Mouse (Mus musculus): ENCODE measurements around the gene Pappa2. TPM values are rescaled to one million over a fixed set of nuclear protein-coding genes. Genes with fewer than 3 reads are reported as not detected.

Pappa2 gene
- polyA plus RNA-seq, 1 experiment from 2014 or later = 0.14 TPM

- no peaks in the 10 kb centered on the region for H3K4me1 ChIP-seq (ENCODE audit: control insufficient read depth, insufficient read depth, low read length)
- 68% methylated on average over 1 of the region's 1 CpGs for WGBS (ENCODE audit: insufficient replicate concordance)
- no peak for ATAC-seq (replicated peaks; ENCODE audit: insufficient number of reproducible peaks, low FRiP score, low TSS enrichment)
- no peak overlapping the region for H3K27ac ChIP-seq (ENCODE audit: low read depth, low read length)
- H3K9ac ChIP-seq (ENCODE audit: low read depth, low read length) = no peak overlapping the region
- no peaks in the 10 kb centered on the region for H3K27me3 ChIP-seq (ENCODE audit: control insufficient read depth, insufficient read depth, low read length)
- H3K4me3 ChIP-seq (ENCODE audit: low read depth, low read length) = no peak overlapping the region
- H3K4me2 ChIP-seq = no peak overlapping the region
- no peaks in the 10 kb centered on the region for H3K9me3 ChIP-seq (replicated peaks; ENCODE audit: control insufficient read depth, low read length)
- no peaks in the 10 kb centered on the region for H3K36me3 ChIP-seq (ENCODE audit: control insufficient read depth, insufficient read depth, low read length)
Measured at GRCm38 (mm10) chr1:158687726-158688125, 292.6 kb downstream of the Pappa2 start.

GRCm38 (mm10) chr1:158669971-158670592 is 310.2 kb downstream of the Pappa2 start:
- no peak for ATAC-seq (replicated peaks; ENCODE audit: insufficient number of reproducible peaks, low FRiP score, low TSS enrichment)

GRCm38 (mm10) chr1:158666001-158666400 is 314.3 kb downstream of the Pappa2 start:
- H3K4me3 ChIP-seq (ENCODE audit: low read depth, low read length) = no peak overlapping the region
- no peak overlapping the region for H3K4me2 ChIP-seq
- H3K27ac ChIP-seq (ENCODE audit: low read depth, low read length) = no peak overlapping the region
- H3K4me1 ChIP-seq (ENCODE audit: control insufficient read depth, insufficient read depth, low read length) = no peaks in the 10 kb centered on the region
- H3K9me3 ChIP-seq (replicated peaks; ENCODE audit: control insufficient read depth, low read length) = no peaks in the 10 kb centered on the region
- H3K36me3 ChIP-seq (ENCODE audit: control insufficient read depth, insufficient read depth, low read length) = no peaks in the 10 kb centered on the region
- no peaks in the 10 kb centered on the region for H3K27me3 ChIP-seq (ENCODE audit: control insufficient read depth, insufficient read depth, low read length)
- ATAC-seq (replicated peaks; ENCODE audit: insufficient number of reproducible peaks, low FRiP score, low TSS enrichment) = no peak
- H3K9ac ChIP-seq (ENCODE audit: low read depth, low read length) = no peak overlapping the region
- 71% methylated on average over 3 of the region's 3 CpGs for WGBS (ENCODE audit: insufficient replicate concordance)

More at GRCm38 (mm10) chr1:158669971-158670592, 310.2 kb downstream of the Pappa2 start:
- H3K4me2 ChIP-seq = no peak overlapping the region
- no peaks in the 10 kb centered on the region for H3K4me1 ChIP-seq (ENCODE audit: control insufficient read depth, insufficient read depth, low read length)
- no peaks in the 10 kb centered on the region for H3K9me3 ChIP-seq (replicated peaks; ENCODE audit: control insufficient read depth, low read length)
- H3K27ac ChIP-seq (ENCODE audit: low read depth, low read length) = no peak overlapping the region
- no peaks in the 10 kb centered on the region for H3K27me3 ChIP-seq (ENCODE audit: control insufficient read depth, insufficient read depth, low read length)
- no peak overlapping the region for H3K9ac ChIP-seq (ENCODE audit: low read depth, low read length)
- 42% methylated on average over 3 of the region's 3 CpGs for WGBS (ENCODE audit: insufficient replicate concordance)
- no peaks in the 10 kb centered on the region for H3K36me3 ChIP-seq (ENCODE audit: control insufficient read depth, insufficient read depth, low read length)
- H3K4me3 ChIP-seq (ENCODE audit: low read depth, low read length) = no peak overlapping the region

Measured in heart, embryonic 11.5 days (tissue).